Mouse (Mus musculus) heart, embryonic 11.5 days (tissue): Measurements from ENCODE around the gene Samd4. TPM values are rescaled to one million over a fixed set of nuclear protein-coding genes. Genes with fewer than 3 reads are reported as not detected.

Experiments used
- ATAC-seq: fragments of 200-750 bp; cut with Nextera tagmentation; replicated peaks from 2 replicates; pipeline ENCODE4 v1.8.0; 2017; ENCODE audit warnings: moderate library complexity; ENCODE audit not compliant: insufficient number of reproducible peaks, low FRiP score, low TSS enrichment
- H3K27ac ChIP-seq: fragments of 300-500 bp; sonication (generic); 2 replicates; pipeline ENCODE4 v1.5.1; 2014; ENCODE audit warnings: mild to moderate bottlenecking, low read depth, low read length
- H3K27me3 ChIP-seq: fragments of 300-500 bp; sonication (generic); 2 replicates; pipeline ENCODE4 v1.6.1; 2014; ENCODE audit warnings: mild to moderate bottlenecking, low read length, mixed read lengths; ENCODE audit not compliant: control insufficient read depth, insufficient read depth
- H3K36me3 ChIP-seq: fragments of 300-500 bp; sonication (generic); 2 replicates; pipeline ENCODE4 v1.6.1; 2014; ENCODE audit warnings: mild to moderate bottlenecking, low read length, moderate library complexity, mixed read lengths; ENCODE audit not compliant: control insufficient read depth, insufficient read depth
- H3K4me1 ChIP-seq: fragments of 300-500 bp; sonication (generic); 2 replicates; pipeline ENCODE4 v1.6.1; 2014; ENCODE audit warnings: low read length; ENCODE audit not compliant: control insufficient read depth, insufficient read depth
- H3K4me2 ChIP-seq: fragments of 300-500 bp; sonication (generic); 2 replicates; pipeline ENCODE4 v1.6.1; 2014; ENCODE audit warnings: mild to moderate bottlenecking, moderate library complexity
- H3K4me3 ChIP-seq: fragments of 300-500 bp; sonication (generic); 2 replicates; pipeline ENCODE4 v1.5.1; 2014; ENCODE audit warnings: low read depth, low read length
- H3K9ac ChIP-seq: fragments of 300-500 bp; sonication (generic); 2 replicates; pipeline ENCODE4 v1.6.1; 2014; ENCODE audit warnings: mild to moderate bottlenecking, low read depth, low read length, moderate library complexity
- H3K9me3 ChIP-seq: fragments of 300-500 bp; sonication (generic); replicated peaks from 2 replicates; pipeline ENCODE4 v1.6.1; 2016; ENCODE audit warnings: low read length; ENCODE audit not compliant: control insufficient read depth
- WGBS: fragments of 180-500 bp; shearing (Covaris S2); extraction: QIAGEN DNeasy Blood & Tissue Kit; methylation state at CpG from one replicate; pipeline ENCODE4 v1.1.7; 2014; ENCODE audit not compliant: insufficient replicate concordance; 5-methylcytosine and 5-hydroxymethylcytosine counted together
- polyA plus RNA-seq: library from polyadenylated mRNA; unstranded; fragments of >200 nt; fragmentation: Nextera tagmentation; extraction: Ambion mirVana; gene quantifications from 2 replicates; pipeline ENCODE4 v1.2.1, GENCODE M21; 2014

The Samd4 gene
- polyA plus RNA-seq, 1 experiment from 2014 or later = 13.1 TPM

DNA sequence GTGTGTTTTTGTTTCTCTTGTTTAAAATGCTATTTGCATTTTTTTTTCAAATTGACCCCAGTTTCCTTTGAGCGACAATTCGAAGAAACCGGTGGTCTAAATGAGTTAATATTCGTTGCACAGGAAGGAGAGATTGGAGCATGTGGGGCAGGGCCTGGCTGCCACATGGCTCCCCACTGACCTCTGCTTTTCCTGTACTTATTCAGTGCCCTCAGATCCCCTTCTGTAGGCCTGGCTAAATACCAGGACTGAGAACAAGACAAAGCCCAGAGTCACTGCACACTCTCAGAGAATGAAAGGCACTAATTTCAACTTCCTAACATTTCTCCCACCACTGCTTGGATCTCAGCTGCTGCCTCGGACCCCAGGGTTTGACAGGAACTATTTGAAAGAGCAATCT, 182.4 kb downstream of the Samd4 start:
- no peak for ATAC-seq
- Histone ChIP-seq H3K27me3 (no peaks in the 10 kb centered on the region), H3K4me1 (no peaks in the 10 kb centered on the region), H3K36me3 (no peaks in the 10 kb centered on the region), H3K4me2 (no peak overlapping the region), H3K4me3 (no peak overlapping the region), H3K9ac (no peak overlapping the region), H3K9me3 (no peaks in the 10 kb centered on the region), H3K27ac (no peak overlapping the region)
- 55% methylated on average over 5 of the region's 5 CpGs for WGBS

DNA sequence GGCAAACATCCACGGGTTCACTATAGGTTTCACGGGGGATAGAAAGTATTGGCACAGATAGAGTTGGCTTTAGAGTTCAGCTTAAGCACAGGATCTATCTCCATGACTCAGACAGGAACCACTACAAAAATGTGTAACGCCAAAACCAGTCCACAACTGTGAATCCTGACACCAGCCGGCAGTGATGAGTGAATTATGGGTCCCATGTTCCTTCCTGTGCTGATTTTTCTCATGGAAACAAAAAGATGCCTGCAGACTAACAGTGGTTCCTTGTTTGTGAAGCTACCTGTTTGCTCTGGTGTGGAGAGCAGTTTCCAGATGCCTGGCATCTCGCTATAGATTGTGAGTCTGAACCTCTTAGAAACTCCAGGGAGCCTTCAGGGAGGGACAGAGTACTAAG, 184.2 kb downstream of the Samd4 start:
- H3K4me1 ChIP-seq = no peaks in the 10 kb centered on the region
- no peaks in the 10 kb centered on the region for H3K27me3 ChIP-seq
- no peak overlapping the region for H3K9ac ChIP-seq
- no peak overlapping the region for H3K27ac ChIP-seq
- no peak overlapping the region for H3K4me2 ChIP-seq
- H3K36me3 ChIP-seq = no peaks in the 10 kb centered on the region
- WGBS = 68% methylated on average over 5 of the region's 5 CpGs
- ATAC-seq = no peak
- no peaks in the 10 kb centered on the region for H3K9me3 ChIP-seq
- no peak overlapping the region for H3K4me3 ChIP-seq

DNA sequence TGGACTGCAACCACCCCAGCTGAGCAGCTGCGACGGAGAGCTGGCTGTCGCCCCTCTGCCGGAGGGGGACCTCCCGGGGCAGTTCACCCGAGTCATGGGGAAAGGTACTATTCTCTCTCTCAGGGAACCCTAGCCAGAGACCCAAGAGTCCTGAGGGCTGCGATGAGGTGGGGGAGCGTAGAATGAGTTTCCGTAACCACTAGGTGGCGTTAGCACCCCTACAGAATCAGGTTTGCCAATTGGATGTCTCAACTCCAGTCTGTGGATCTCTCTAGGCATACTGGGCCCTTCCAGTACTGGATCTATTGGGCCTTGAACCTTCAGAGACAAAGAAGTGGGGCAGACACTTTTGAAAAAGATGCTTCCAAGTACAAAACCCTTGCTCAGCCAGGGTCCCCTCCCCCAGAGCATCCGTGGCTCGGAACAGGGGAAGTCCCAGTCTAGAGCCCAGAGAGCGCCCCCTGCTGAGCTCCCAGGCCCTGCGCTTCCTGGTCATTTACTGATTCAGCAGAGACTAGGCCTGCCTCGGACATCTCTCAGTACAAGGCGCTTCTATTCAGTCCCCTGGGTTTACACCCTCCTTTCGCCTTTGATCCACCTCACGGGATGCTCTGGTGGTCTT, 191.5 kb downstream of the Samd4 start:
- Histone ChIP-seq H3K36me3 (peaks cover 7% of the 10 kb centered on the region; the same call in 1 of the 2 replicates), H3K27ac (no peak overlapping the region), H3K27me3 (no peaks in the 10 kb centered on the region), H3K4me3 (no peak overlapping the region), H3K4me2 (no peak overlapping the region), H3K4me1 (peaks cover 24% of the 10 kb centered on the region), H3K9ac (no peak overlapping the region), H3K9me3 (no peaks in the 10 kb centered on the region)
- WGBS = 57% methylated on average over 18 of the region's 18 CpGs
- ATAC-seq = no peak

DNA sequence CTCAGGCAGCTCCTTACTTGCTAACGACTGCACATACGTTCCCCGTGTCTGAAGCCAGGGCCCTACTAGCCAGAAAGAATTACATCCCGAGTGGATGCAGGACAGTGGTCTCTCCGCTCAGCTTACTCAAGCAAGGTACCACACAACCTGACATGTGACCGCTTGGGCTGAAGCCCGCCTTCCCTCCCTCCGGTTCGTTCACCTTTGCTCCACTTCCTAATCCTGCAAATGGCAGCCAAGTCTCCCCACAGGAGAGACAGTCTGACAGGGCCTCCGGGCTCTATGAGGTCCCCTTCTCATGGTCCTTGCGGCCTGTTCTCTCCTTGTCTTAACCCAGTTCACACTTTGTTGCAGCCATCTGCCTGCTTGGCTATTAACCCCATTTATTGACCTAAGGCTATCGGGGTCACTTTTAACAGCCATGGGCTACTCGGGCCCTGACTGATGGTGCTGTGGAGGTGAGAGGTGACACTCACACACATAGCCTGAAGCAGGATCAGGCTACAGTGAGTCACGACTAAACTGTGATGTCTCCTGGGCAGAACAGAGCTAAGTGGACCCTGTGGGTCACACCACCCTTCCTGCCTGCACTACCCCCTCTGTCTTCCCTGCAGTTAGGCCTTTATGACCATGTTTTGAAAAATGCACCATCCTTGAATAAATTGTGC, 192.5 kb downstream of the Samd4 start:
- peaks cover 26% of the 10 kb centered on the region for H3K4me1 ChIP-seq
- no peak overlapping the region for H3K4me3 ChIP-seq
- WGBS = 87% methylated on average over 14 of the region's 14 CpGs
- no peaks in the 10 kb centered on the region for H3K9me3 ChIP-seq
- H3K36me3 ChIP-seq = peaks cover 7% of the 10 kb centered on the region; the same call in 1 of the 2 replicates
- no peaks in the 10 kb centered on the region for H3K27me3 ChIP-seq
- no peak for ATAC-seq
- H3K27ac ChIP-seq = no peak overlapping the region
- H3K9ac ChIP-seq = no peak overlapping the region
- H3K4me2 ChIP-seq = no peak overlapping the region

DNA sequence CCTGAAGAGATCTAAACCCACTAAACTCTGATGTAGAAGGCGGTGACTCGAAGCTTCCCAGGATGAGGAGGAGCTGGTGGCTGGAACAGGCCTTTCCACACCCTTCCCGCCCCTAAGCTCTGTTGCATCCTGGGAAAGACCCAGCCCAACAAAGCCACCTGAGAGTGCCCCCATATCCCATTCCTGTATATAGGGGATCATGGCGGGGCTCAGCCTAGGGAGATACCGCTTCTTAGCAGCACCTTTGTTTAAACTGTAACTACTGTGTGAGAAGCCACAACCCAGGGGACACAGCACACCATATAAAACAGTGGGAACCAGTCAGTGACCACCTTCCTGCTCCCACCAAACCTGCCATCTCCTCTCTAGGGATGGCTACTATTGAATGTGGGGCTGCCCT, 193.2 kb downstream of the Samd4 start:
- Histone ChIP-seq H3K4me3 (no peak overlapping the region), H3K4me1 (peaks cover 26% of the 10 kb centered on the region), H3K4me2 (no peak overlapping the region), H3K36me3 (peaks cover 7% of the 10 kb centered on the region; the same call in 1 of the 2 replicates), H3K9me3 (no peaks in the 10 kb centered on the region), H3K27me3 (no peaks in the 10 kb centered on the region), H3K9ac (no peak overlapping the region), H3K27ac (no peak overlapping the region)
- 90% methylated on average over 5 of the region's 5 CpGs for WGBS
- ATAC-seq = no peak

DNA sequence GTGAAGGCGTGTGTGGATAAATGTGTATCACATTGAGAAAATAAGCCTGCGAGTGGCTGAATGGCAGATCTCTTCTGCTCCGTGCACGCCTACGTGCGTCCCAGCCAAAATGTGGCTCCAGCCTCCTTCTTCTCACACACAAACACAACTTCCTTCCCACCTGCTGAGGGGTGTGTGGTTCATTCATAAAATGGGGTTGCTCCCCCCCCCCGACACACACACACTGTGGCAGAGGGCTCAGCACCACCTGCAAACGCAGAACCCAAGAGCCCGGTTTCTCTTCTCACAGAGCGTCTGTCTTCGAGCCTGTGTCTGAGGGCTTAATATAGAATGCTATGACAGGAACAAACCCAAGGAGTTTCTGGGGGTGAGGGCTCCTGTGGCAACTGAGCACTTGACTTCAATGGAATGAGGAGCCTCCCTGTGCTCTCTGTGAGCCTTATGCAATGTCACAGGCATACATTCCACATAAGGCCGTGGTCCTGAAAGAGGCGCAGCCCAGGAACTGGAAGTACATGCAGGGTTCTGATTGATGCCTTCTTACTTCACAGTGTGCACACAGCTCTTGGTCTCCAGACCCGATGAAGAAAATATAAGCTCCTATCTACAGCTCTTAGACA, 194.4 kb downstream of the Samd4 start:
- H3K9ac ChIP-seq = 0 out of 2 replicates have a peak overlapping the region, but pooled peaks have one; percentile 10
- no peaks in the 10 kb centered on the region for H3K9me3 ChIP-seq
- no peak; the same call in 1 of the 2 replicates for ATAC-seq
- H3K27ac ChIP-seq = peak overlapping the region; percentile 82
- H3K4me1 ChIP-seq = peaks cover 26% of the 10 kb centered on the region
- 64% methylated on average over 14 of the region's 14 CpGs for WGBS
- peaks cover 7% of the 10 kb centered on the region; the same call in 1 of the 2 replicates for H3K36me3 ChIP-seq
- peak overlapping the region; percentile 31 for H3K4me2 ChIP-seq
- no peak overlapping the region for H3K4me3 ChIP-seq
- H3K27me3 ChIP-seq = no peaks in the 10 kb centered on the region

DNA sequence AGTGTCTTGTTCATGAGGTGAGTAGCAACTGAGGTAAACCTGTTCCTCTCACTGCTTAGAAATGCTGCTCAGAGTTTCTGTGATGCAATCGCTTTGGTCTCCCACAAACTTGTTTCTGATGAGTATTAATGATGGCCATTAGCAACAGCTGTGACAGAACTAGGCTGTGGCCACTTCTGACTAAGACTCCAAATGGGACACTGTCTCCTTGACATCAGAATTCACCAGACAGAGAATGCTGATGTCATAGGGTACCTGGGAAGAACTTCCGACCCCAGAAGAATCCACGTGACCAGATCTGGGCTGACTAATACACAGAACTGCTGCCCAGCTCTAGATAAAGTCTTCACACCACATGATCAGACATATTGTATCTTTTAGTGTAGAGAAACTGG, 194.9 kb downstream of the Samd4 start:
- H3K9me3 ChIP-seq = no peaks in the 10 kb centered on the region
- H3K27me3 ChIP-seq = no peaks in the 10 kb centered on the region
- no peak overlapping the region for H3K9ac ChIP-seq
- peak overlapping the region; percentile 82; the same call in 1 of the 2 replicates for H3K27ac ChIP-seq
- H3K4me3 ChIP-seq = no peak overlapping the region
- no peak overlapping the region for H3K4me2 ChIP-seq
- peaks cover 7% of the 10 kb centered on the region; the same call in 1 of the 2 replicates for H3K36me3 ChIP-seq
- peaks cover 29% of the 10 kb centered on the region for H3K4me1 ChIP-seq
- ATAC-seq = no peak
- WGBS = 70% methylated on average over 3 of the region's 3 CpGs

DNA sequence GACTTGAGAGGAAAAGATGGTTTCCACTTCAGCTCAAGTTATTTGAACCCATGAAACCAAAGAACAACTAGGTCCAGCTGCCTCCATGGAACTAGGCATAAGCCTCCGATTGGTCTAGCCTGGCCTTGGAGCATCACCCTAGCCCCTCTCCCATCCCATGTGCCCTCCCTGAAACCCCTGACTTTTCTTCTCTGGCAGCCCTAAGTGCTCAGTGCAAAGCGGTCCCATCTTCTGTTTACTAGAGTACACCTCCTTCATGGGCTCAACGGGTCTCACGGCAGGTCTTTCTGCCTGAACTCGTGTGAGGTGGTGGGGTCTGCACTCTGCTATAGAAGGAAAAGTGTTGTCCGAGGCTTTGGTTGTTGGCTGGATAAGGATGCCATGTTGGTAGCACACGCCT, 197.3 kb downstream of the Samd4 start:
- Histone ChIP-seq H3K9ac (no peak overlapping the region), H3K9me3 (no peaks in the 10 kb centered on the region), H3K4me3 (no peak overlapping the region), H3K4me1 (peaks cover 43% of the 10 kb centered on the region), H3K4me2 (no peak overlapping the region), H3K27ac (no peak overlapping the region), H3K36me3 (peaks cover 2% of the 10 kb centered on the region; the same call in 1 of the 2 replicates), H3K27me3 (no peaks in the 10 kb centered on the region)
- no peak for ATAC-seq
- 86% methylated on average over 7 of the region's 7 CpGs for WGBS
